Mouse (Mus musculus) left cerebral cortex, postnatal 4 days (tissue): ENCODE results near the gene Eif4g3. TPM values are rescaled to one million over a fixed set of nuclear protein-coding genes. Genes with fewer than 3 reads are reported as not detected.
A peak's percentile ranks its signal among the peaks of the same experiment; 100 is the strongest.
"Not testable (repeated sequence)": the region's sequence is repeated elsewhere in the genome, so short reads cannot be mapped to it uniquely, and the experiment has no call there.

Experiments used
- DNase-seq: peaks from one replicate; pipeline ENCODE4 v3.0.0-alpha.2; 2022
- intact Hi-C: fragments of 180-260 bp; cut with DNase I; formaldehyde crosslinking; loops from one replicate; pipeline ENCODE4 v1.15.1; 2025
- total RNA-seq, 2 experiments: library from RNA; stranded (reverse); gene quantifications; 2 replicates each; pipeline ENCODE4 v1.2.3; 2021

Gene Eif4g3
- total RNA-seq, result 100 to 1,000 TPM; 192 TPM

GRCm38 (mm10) chr4:137992890-137993289 is at the start of gene Eif4g3:
Gene Eif4g3, plus strand, starts transcription at chr4:137993022.
- DNase-seq, result no peak
- intact Hi-C loops, result no loop called here

- intact Hi-C loops, result no loop called here
- no peak for DNase-seq
Observed at GRCm38 (mm10) chr4:137943540-137943939, 49.3 kb upstream of the Eif4g3 start.

- DNase-seq, result no peak
- intact Hi-C loops, result loop anchor here (5.0 kb wide), 1 partner anchor 103 kb away; no protein-coding TSS in a partner anchor
Observed at GRCm38 (mm10) chr4:137945376-137945775, 47.4 kb upstream of the Eif4g3 start.

- no peak for DNase-seq
- intact Hi-C loops, result loop anchor here (5.0 kb wide), 1 partner anchor 104 kb away; no protein-coding TSS in a partner anchor
Observed at GRCm38 (mm10) chr4:137946419-137946818, 46.4 kb upstream of the Eif4g3 start.

GRCm38 (mm10) chr4:137952840-137953239 is 40.0 kb upstream of the Eif4g3 start:
- intact Hi-C loops, result loop anchor here (10.0 kb wide), 1 partner anchor 218 kb away; no protein-coding TSS in a partner anchor

GRCm38 (mm10) chr4:137954184-137954583 is 38.6 kb upstream of the Eif4g3 start:
- intact Hi-C loops, result loop anchor here (10.0 kb wide), 1 partner anchor 219 kb away; no protein-coding TSS in a partner anchor
- no peak for DNase-seq

More at GRCm38 (mm10) chr4:137952840-137953239, 40.0 kb upstream of the Eif4g3 start:
- DNase-seq, result peak; percentile 88

- intact Hi-C loops, result loop anchor here (10.0 kb wide), 1 partner anchor 220 kb away; no protein-coding TSS in a partner anchor
- DNase-seq, result no peak
Observed at GRCm38 (mm10) chr4:137954926-137955396, 37.9 kb upstream of the Eif4g3 start.

GRCm38 (mm10) chr4:137956260-137956659 is 36.6 kb upstream of the Eif4g3 start:
- intact Hi-C loops, result loop anchor here (10.0 kb wide), 1 partner anchor 221 kb away; no protein-coding TSS in a partner anchor
- DNase-seq, result no peak

GRCm38 (mm10) chr4:137959889-137960665 is 32.7 kb upstream of the Eif4g3 start:
- DNase-seq, result no peak
- intact Hi-C loops, result loop anchor here (10.0 kb wide), 3 partner anchors 155 to 355 kb away; no protein-coding TSS in a partner anchor

GRCm38 (mm10) chr4:137960757-137961156 is 32.1 kb upstream of the Eif4g3 start:
- DNase-seq, result no peak

GRCm38 (mm10) chr4:137962643-137963350 is 30.0 kb upstream of the Eif4g3 start:
- intact Hi-C loops, result loop anchor here (10.0 kb wide), 2 partner anchors 152 to 352 kb away; no protein-coding TSS in a partner anchor
- peak; percentile 54 for DNase-seq

More at GRCm38 (mm10) chr4:137960757-137961156, 32.1 kb upstream of the Eif4g3 start:
- intact Hi-C loops, result loop anchor here (10.0 kb wide), 2 partner anchors 154 to 354 kb away; no protein-coding TSS in a partner anchor

- intact Hi-C loops, result loop anchor here (10.0 kb wide), 2 partner anchors 151 to 351 kb away; no protein-coding TSS in a partner anchor
- no peak for DNase-seq
Observed at GRCm38 (mm10) chr4:137963431-137963830, 29.4 kb upstream of the Eif4g3 start.

- intact Hi-C loops, result loop anchor here (10.0 kb wide), 2 partner anchors 151 to 351 kb away; no protein-coding TSS in a partner anchor
- DNase-seq, result peak; percentile 88
Observed at GRCm38 (mm10) chr4:137963881-137964584, 28.8 kb upstream of the Eif4g3 start.

GRCm38 (mm10) chr4:137964585-137964930 is 28.3 kb upstream of the Eif4g3 start:
- intact Hi-C loops, result loop anchor here (10.0 kb wide), 2 partner anchors 150 to 350 kb away; no protein-coding TSS in a partner anchor
- DNase-seq, result no peak

- peak; percentile 57 for DNase-seq
- intact Hi-C loops, result loop anchor here (10.0 kb wide), 2 partner anchors 147 to 347 kb away; no protein-coding TSS in a partner anchor
Observed at GRCm38 (mm10) chr4:137968203-137968602, 24.6 kb upstream of the Eif4g3 start.

GRCm38 (mm10) chr4:137970623-137971199 is 22.1 kb upstream of the Eif4g3 start:
- not testable (repeated sequence) for DNase-seq

GRCm38 (mm10) chr4:137974856-137975432 is 17.9 kb upstream of the Eif4g3 start:
- intact Hi-C loops, DNase-seq: not testable (repeated sequence)

More at GRCm38 (mm10) chr4:137970623-137971199, 22.1 kb upstream of the Eif4g3 start:
- intact Hi-C loops, result not testable (repeated sequence)

- intact Hi-C loops, result not testable (repeated sequence)
Observed at GRCm38 (mm10) chr4:137979066-137979644, 13.7 kb upstream of the Eif4g3 start.

GRCm38 (mm10) chr4:137982869-137983268 is 10.0 kb upstream of the Eif4g3 start:
- intact Hi-C loops, result no loop called here
- no peak for DNase-seq

More at GRCm38 (mm10) chr4:137979066-137979644, 13.7 kb upstream of the Eif4g3 start:
- not testable (repeated sequence) for DNase-seq
